Mouse (Mus musculus): ENCODE data around the gene Taar7d. TPM values are rescaled to one million over a fixed set of nuclear protein-coding genes. Genes with fewer than 3 reads are reported as not detected.

Gene Taar7d
- not detected for total RNA-seq (2023)

DNA sequence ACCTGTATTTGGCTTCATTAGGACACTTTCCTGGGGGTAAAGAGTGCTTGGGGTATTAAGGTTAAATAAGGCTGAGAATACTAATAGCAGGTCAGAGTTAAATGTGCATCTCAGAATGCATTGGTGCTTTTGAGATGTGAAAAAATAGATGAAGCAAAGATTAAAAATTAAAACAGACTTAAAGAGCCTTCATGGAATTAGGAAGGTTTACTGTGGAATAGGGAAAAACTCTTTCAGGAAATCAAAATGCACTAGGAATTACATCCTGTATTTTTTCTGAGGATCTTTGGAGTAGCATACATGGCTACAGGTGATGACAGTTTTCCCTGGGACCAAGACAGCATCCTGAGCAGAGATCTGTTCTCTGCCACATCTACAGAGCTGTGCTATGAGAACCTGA lies at the start of gene Taar7d:
Taar7d (plus strand) TSS at position 301 of the 400 bp plus-strand sequence.

DNA sequence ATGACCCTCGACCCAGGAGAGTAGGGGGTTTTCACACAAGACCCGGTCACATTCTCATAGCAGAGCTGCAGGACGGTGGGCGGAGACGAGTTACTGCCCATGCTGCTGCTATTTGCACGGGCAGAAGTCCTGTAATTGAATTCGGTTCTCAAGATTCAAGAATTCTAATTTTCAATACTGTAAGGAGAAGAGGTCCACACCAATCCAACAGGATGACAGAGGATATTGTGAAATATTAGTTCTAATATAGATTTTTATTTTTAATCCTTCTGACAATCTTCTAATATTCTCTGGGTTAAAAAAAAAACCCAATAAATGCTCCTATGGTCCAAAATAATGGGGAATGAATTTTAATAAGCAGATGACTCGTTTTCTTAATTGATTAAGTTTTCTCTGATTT lies 41.5 kb upstream of the Taar7d start, which contains the start of gene Taar6:
Taar6 (minus strand) TSS at position 101 of the 400 bp plus-strand sequence.

DNA sequence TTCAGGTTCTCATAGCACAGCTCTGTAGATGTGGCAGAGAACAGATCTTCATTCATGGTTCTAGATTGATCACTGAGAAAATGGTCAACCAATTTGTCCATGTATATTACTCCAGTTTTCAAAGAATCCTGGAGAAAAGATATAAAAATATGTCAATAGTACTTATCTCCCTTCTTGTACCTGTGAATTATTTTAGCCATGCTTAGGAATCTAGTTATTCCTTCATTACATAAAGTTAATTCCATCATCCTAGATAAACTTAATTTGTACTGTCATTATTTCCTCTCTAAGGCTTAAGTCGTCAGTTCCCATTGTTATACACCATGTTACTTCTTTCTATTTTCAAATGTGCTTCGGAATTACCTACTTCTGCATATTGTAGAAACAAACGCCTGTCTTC lies 33.6 kb upstream of the Taar7d start, which contains the start of gene Taar7a:
Taar7a (minus strand) TSS at position 101 of the 400 bp plus-strand sequence.

DNA sequence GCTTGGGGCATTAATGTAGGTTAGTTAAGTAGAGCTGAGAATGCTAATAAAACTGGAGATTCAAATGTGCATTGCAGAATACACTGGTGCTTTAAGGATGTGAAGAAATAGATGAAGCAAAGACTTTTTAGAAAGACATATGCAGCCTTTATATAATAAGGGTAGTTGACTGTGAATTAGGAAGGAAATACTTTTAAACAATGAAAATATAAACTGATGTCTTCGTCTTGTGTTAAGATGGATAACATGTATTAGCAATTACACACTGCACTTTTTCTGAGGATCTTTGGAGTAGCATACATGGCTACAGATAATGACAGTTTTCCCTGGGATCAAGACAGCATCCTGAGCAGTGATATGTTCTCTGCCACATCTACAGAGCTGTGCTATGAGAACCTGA lies 27.4 kb upstream of the Taar7d start, which contains the start of gene Taar7b:
Taar7b (plus strand) TSS at position 301 of the 400 bp plus-strand sequence.

DNA sequence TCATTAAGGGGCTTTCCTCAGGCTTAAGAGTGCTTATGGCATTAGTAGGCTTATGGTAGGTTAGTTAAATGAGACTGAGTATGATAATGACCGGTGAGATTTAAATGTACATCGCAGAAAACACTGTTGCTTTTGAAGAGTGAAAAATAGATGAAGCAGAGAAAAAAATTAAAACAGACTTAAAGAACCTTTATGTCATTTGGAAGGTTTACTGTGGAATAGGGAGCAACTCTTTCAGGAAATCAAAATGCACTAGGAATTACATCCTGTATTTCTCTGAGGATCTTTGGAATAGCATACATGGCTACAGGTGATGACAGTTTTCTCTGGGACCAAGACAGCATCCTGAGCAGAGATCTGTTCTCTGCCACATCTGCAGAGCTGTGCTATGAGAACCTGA lies 10.3 kb downstream of the Taar7d start, which contains the start of gene Taar7e:
Taar7e (plus strand) TSS at position 301 of the 400 bp plus-strand sequence.

DNA sequence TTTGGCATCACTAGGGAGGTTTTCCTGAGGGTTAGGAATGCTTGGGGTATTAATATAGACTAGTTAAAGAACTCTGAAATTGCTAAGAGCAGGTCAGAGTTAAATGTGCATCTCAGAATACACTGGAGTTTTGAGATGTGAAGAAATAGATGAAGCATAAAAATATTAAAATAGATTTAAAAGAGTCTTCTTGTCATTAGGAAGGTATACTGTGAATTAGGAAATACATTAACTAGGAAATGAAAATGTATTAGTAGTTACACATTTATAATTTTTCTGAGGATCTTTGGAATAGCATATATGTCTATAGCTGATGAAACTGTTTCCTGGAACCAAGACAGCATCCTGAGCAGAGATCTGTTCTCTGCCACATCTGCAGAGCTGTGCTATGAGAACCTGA lies 22.2 kb downstream of the Taar7d start, which contains the start of gene Taar7f:
Taar7f (plus strand) TSS at position 301 of the 400 bp plus-strand sequence.

DNA sequence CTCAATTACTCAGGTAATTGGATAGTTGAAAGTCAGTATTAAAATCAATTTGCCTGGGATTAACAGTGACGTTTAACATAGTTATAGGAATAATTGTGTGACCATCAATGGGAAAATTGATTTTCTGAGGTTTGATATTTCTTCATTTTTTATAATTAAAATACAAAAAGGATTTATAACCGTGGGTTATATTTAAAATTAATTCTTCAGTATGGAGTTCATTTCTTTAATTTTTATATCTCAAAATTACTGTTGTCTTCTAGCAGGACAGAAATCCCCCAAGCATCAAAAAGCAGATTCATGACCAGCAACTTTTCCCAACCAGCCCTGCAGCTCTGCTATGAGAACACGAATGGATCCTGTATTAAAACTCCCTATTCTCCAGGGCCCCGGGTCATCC lies 49.2 kb downstream of the Taar7d start, which contains the start of gene Taar8a:
Taar8a (plus strand) TSS at position 301 of the 400 bp plus-strand sequence.

Other genes with a start within 250 kb of the Taar7d start
- 889 TPM for gene Rps12, start 239.9 kb upstream of the Taar7d start, total RNA-seq (2023)
- not detected for gene Slc18b1, start 230.2 kb upstream of the Taar7d start, total RNA-seq (2023)
- gene Vnn3, start 175.8 kb upstream of the Taar7d start, total RNA-seq (2023), result 0.53 TPM
- gene Vnn1, start 132.5 kb upstream of the Taar7d start, total RNA-seq (2023), result not detected
- gene Taar1, start 106.9 kb upstream of the Taar7d start, total RNA-seq (2023), result not detected
- not detected for gene Taar2, start 88.7 kb upstream of the Taar7d start, total RNA-seq (2023)
- not detected for gene Taar3, start 77.7 kb upstream of the Taar7d start, total RNA-seq (2023)
- not detected for gene Taar4, start 66.7 kb upstream of the Taar7d start, total RNA-seq (2023)
- gene Taar5, start 56.5 kb upstream of the Taar7d start, total RNA-seq (2023), result not detected
- not detected for gene Taar6, start 41.6 kb upstream of the Taar7d start, total RNA-seq (2023)
- gene Taar7a, start 33.7 kb upstream of the Taar7d start, total RNA-seq (2023), result not detected
- not detected for gene Taar7b, start 27.3 kb upstream of the Taar7d start, total RNA-seq (2023)
- not detected for gene Taar7e, start 10.4 kb downstream of the Taar7d start, total RNA-seq (2023)
- not detected for gene Taar7f, start 22.3 kb downstream of the Taar7d start, total RNA-seq (2023)
- gene Taar8a, start 49.3 kb downstream of the Taar7d start, total RNA-seq (2023), result not detected
- not detected for gene Taar8b, start 65.1 kb downstream of the Taar7d start, total RNA-seq (2023)
- gene Taar8c, start 74.7 kb downstream of the Taar7d start, total RNA-seq (2023), result not detected
- not detected for gene Taar9, start 82.3 kb downstream of the Taar7d start, total RNA-seq (2023)
- gene Stx7, start 122.1 kb downstream of the Taar7d start, total RNA-seq (2023), result 30.6 TPM
- gene Moxd1, start 196.3 kb downstream of the Taar7d start, total RNA-seq (2023), result not detected

All from CD4-positive naive resting alpha-beta T cell, adult 57 days (primary cell).